Mouse (Mus musculus) heart, postnatal 0 days (tissue): Measurements from ENCODE around the gene Rps19bp1. TPM values are rescaled to one million over a fixed set of nuclear protein-coding genes. Genes with fewer than 3 reads are reported as not detected.

Source experiments
- ATAC-seq: fragments of 200-750 bp; cut with Nextera tagmentation; 2 replicates; pipeline ENCODE4 v1.8.0; 2017; ENCODE audit warnings: low read depth, moderate number of reproducible peaks, moderate library complexity; ENCODE audit not compliant: insufficient read depth
- DNase-seq: peaks from one replicate; pipeline ENCODE4 v3.0.0-alpha.2; 2016; ENCODE audit warnings: low spot score
- H3K27ac ChIP-seq: fragments of 300-500 bp; sonication (generic); 2 replicates; pipeline ENCODE4 v1.5.1; 2014; ENCODE audit warnings: low read depth, mild to moderate bottlenecking
- H3K27me3 ChIP-seq: fragments of 300-500 bp; sonication (generic); 2 replicates; pipeline ENCODE4 v1.6.1; 2014; ENCODE audit warnings: low read length, mixed read lengths; ENCODE audit not compliant: control insufficient read depth, insufficient read depth
- H3K36me3 ChIP-seq: fragments of 300-500 bp; sonication (generic); replicated peaks from 2 replicates; pipeline ENCODE4 v1.6.1; 2014; ENCODE audit warnings: low read length, mixed read lengths; ENCODE audit not compliant: control insufficient read depth, insufficient read depth
- H3K4me1 ChIP-seq: fragments of 300-500 bp; sonication (generic); 2 replicates; pipeline ENCODE4 v1.6.1; 2014; ENCODE audit warnings: antibody characterized with exemption; ENCODE audit not compliant: control insufficient read depth, insufficient read depth
- H3K4me2 ChIP-seq: fragments of 300-500 bp; sonication (generic); 2 replicates; pipeline ENCODE4 v1.6.1; 2014; ENCODE audit warnings: low read depth, mild to moderate bottlenecking, low read length, moderate library complexity
- H3K4me3 ChIP-seq: fragments of 300-500 bp; sonication (generic); 2 replicates; pipeline ENCODE4 v1.5.1; 2014; ENCODE audit warnings: low read depth, low read length
- H3K9ac ChIP-seq: fragments of 300-500 bp; sonication (generic); replicated peaks from 2 replicates; pipeline ENCODE4 v1.6.1; 2014; ENCODE audit warnings: low read depth, low read length, mixed read lengths
- H3K9me3 ChIP-seq: fragments of 300-500 bp; sonication (generic); replicated peaks from 2 replicates; pipeline ENCODE4 v1.6.1; 2016; ENCODE audit warnings: low read length; ENCODE audit not compliant: control insufficient read depth
- CTCF ChIP-seq: IDR thresholded peaks from 2 replicates; pipeline ENCODE4 v1.5.1; 2016; ENCODE audit warnings: antibody characterized with exemption, control low read depth, low read depth
- EP300 ChIP-seq: IDR thresholded peaks from 2 replicates; pipeline ENCODE4 v1.6.1; 2016; ENCODE audit warnings: antibody characterized with exemption, low read depth
- WGBS: fragments of 180-500 bp; shearing (Covaris S2); extraction: QIAGEN DNeasy Blood & Tissue Kit; methylation state at CpG from one replicate; pipeline ENCODE4 v1.1.7; 2014; 5-methylcytosine and 5-hydroxymethylcytosine counted together
- polyA plus RNA-seq: library from polyadenylated mRNA; unstranded; fragments of >200 nt; fragmentation: Nextera tagmentation; extraction: Ambion mirVana; gene quantifications from 2 replicates; pipeline ENCODE4 v1.2.1, GENCODE M21; 2015
- total RNA-seq: library from RNA; depleted of rRNA; stranded (reverse); fragments of >200 nt; gene quantifications from 2 replicates; pipeline ENCODE4 v1.2.3, GENCODE M21; 2014; ENCODE audit warnings: low replicate concordance

Gene Rps19bp1
- total and polyA plus RNA-seq, 2 experiments from 2014 or later = 21.6 to 34.7 TPM

- Histone ChIP-seq H3K27me3 (no peaks in the 10 kb centered on the region), H3K4me1 (peaks cover 21% of the 10 kb centered on the region; the same call in 1 of the 2 replicates), H3K27ac (peak overlapping the region; percentile 98), H3K36me3 (peaks cover 34% of the 10 kb centered on the region), H3K4me3 (peak overlapping the region; percentile 79), H3K9me3 (no peaks in the 10 kb centered on the region), H3K4me2 (peak overlapping the region; percentile 95), H3K9ac (peak overlapping the region; percentile 97)
- DNase-seq = no peak
- WGBS = 45% methylated on average over 12 of the region's 12 CpGs
- TF ChIP-seq EP300 = 0 out of 2 replicates have a peak, but pooled peaks have one; percentile 17
- TF ChIP-seq CTCF = no peak
- no peak for ATAC-seq
Measured at GRCm38 (mm10) chr15:80256656-80257601, 7.2 kb downstream of the Rps19bp1 start.

- Histone ChIP-seq H3K4me2 (peak overlapping the region; percentile 95), H3K4me3 (peak overlapping the region; percentile 79), H3K9me3 (no peaks in the 10 kb centered on the region), H3K9ac (peak overlapping the region; percentile 97), H3K36me3 (peaks cover 34% of the 10 kb centered on the region), H3K4me1 (peaks cover 28% of the 10 kb centered on the region; the same call in 1 of the 2 replicates), H3K27me3 (no peaks in the 10 kb centered on the region), H3K27ac (peak overlapping the region; percentile 98)
- 3% methylated on average over 16 of the region's 16 CpGs for WGBS
- no peak for DNase-seq
- ATAC-seq = no peak
- TF ChIP-seq CTCF (no peak), EP300 (no peak)
Measured at GRCm38 (mm10) chr15:80256242-80256641, 7.9 kb downstream of the Rps19bp1 start.

GRCm38 (mm10) chr15:80255646-80256121 is 8.4 kb downstream of the Rps19bp1 start:
- no peak; the same call in 1 of the 2 replicates for TF ChIP-seq EP300
- TF ChIP-seq CTCF = no peak
- H3K4me3 ChIP-seq = peak overlapping the region; percentile 79
- peak overlapping the region; percentile 95 for H3K4me2 ChIP-seq
- peaks cover 33% of the 10 kb centered on the region for H3K4me1 ChIP-seq
- DNase-seq (peak; percentile 94), ATAC-seq (peak; percentile 70)
- peak overlapping the region; percentile 98 for H3K27ac ChIP-seq
- H3K9me3 ChIP-seq = no peaks in the 10 kb centered on the region
- peak overlapping the region; percentile 97 for H3K9ac ChIP-seq
- peaks cover 34% of the 10 kb centered on the region for H3K36me3 ChIP-seq
- WGBS = under 1% methylated on average over 50 of the region's 51 CpGs
- no peaks in the 10 kb centered on the region for H3K27me3 ChIP-seq

GRCm38 (mm10) chr15:80254847-80255645 is 9.1 kb downstream of the Rps19bp1 start, which contains the start of gene Atf4:
Gene Atf4 (plus strand): TSS chr15:80255184.
- peak within 1 kb of the TSS; percentile 95 for H3K4me2 ChIP-seq
- ATAC-seq (peak; percentile 89), DNase-seq (peak; percentile 98)
- peaks cover 30% of the 10 kb centered on the region for H3K36me3 ChIP-seq
- H3K27ac ChIP-seq = peak within 1 kb of the TSS; percentile 98
- TF ChIP-seq CTCF (no peak), EP300 (peak; percentile 82)
- H3K4me3 ChIP-seq = peak within 1 kb of the TSS; percentile 79
- under 1% methylated on average over 61 of the region's 62 CpGs for WGBS
- H3K9me3 ChIP-seq = no peaks in the 10 kb centered on the region
- peak within 1 kb of the TSS; percentile 97 for H3K9ac ChIP-seq
- H3K27me3 ChIP-seq = no peaks in the 10 kb centered on the region
- H3K4me1 ChIP-seq = peaks cover 33% of the 10 kb centered on the region

- WGBS = 25% methylated on average over 6 of the region's 6 CpGs
Measured at GRCm38 (mm10) chr15:80254207-80254606, 9.9 kb downstream of the Rps19bp1 start.

More at GRCm38 (mm10) chr15:80254207-80254606, 9.9 kb downstream of the Rps19bp1 start:
- Histone ChIP-seq H3K9ac (peak overlapping the region; percentile 68), H3K4me1 (peaks cover 38% of the 10 kb centered on the region), H3K4me2 (peak overlapping the region; percentile 95), H3K4me3 (peak overlapping the region; percentile 79), H3K27ac (peak overlapping the region; percentile 98), H3K27me3 (no peaks in the 10 kb centered on the region), H3K9me3 (no peaks in the 10 kb centered on the region), H3K36me3 (peaks cover 32% of the 10 kb centered on the region)
- ATAC-seq = no peak
- TF ChIP-seq CTCF = no peak
- TF ChIP-seq EP300 = no peak
- DNase-seq = peak; percentile 71
